Mouse (Mus musculus) CH12.LX (cell line): ENCODE data around the gene Urm1. TPM values are rescaled to one million over a fixed set of nuclear protein-coding genes. Genes with fewer than 3 reads are reported as not detected.

Source experiments
- DNase-seq: peaks from one replicate; pipeline ENCODE4 v3.0.0-alpha.2; 2013; ENCODE audit errors: extremely low read depth
- H3K27ac ChIP-seq: 2 replicates; pipeline ENCODE4 v1.5.1; 2012; ENCODE audit warnings: low read depth, mild to moderate bottlenecking, control low read depth, moderate library complexity; ENCODE audit not compliant: insufficient read depth
- H3K27me3 ChIP-seq: replicated peaks from 2 replicates; pipeline ENCODE3; 2012; ENCODE audit warnings: inconsistent platforms
- H3K36me3 ChIP-seq, 2 experiments: replicated peaks in 1 of 2; 2 replicates each; pipeline versions ENCODE3 to v1.6.1; 2012; ENCODE audit warnings: inconsistent platforms in 1 of 2, low read length in 1 of 2, mild to moderate bottlenecking in 1 of 2, mixed read lengths in 1 of 2, moderate library complexity in 1 of 2; ENCODE audit not compliant: control insufficient read depth in 1 of 2, insufficient read depth in 1 of 2
- H3K4me1 ChIP-seq, 2 experiments: 2 replicates each; pipeline ENCODE4 v1.6.1; 2012; ENCODE audit warnings: inconsistent platforms in 1 of 2, moderate library complexity in 1 of 2; ENCODE audit not compliant: insufficient read depth in 2 of 2, control insufficient read depth in 1 of 2
- H3K4me2 ChIP-seq: 2 replicates; pipeline ENCODE4 v1.6.1; 2012; ENCODE audit warnings: low read depth, mild to moderate bottlenecking, control low read depth; ENCODE audit not compliant: poor library complexity, insufficient read depth, severe bottlenecking
- H3K4me3 ChIP-seq, 3 experiments: fragments of 150-350 bp in 1 of 3; sonication (generic) in 1 of 3; replicated peaks in 1 of 3; 2 replicates each; pipeline versions ENCODE3 to v1.5.1; 2011 to 2012; ENCODE audit warnings: low read depth in 2 of 3, low read length in 2 of 3, mild to moderate bottlenecking in 2 of 3, moderate library complexity in 2 of 3, control low read depth in 1 of 3, improper control_type of control experiment in 1 of 3, inconsistent platforms in 1 of 3, mixed read lengths in 1 of 3; ENCODE audit not compliant: poor library complexity in 1 of 3
- H3K79me2 ChIP-seq: replicated peaks from 2 replicates; pipeline ENCODE4 v1.6.1; 2012; ENCODE audit warnings: mild to moderate bottlenecking, moderate library complexity; ENCODE audit not compliant: control insufficient read depth, poor library complexity, insufficient read depth, severe bottlenecking; ENCODE audit errors: extremely low read depth
- H3K9ac ChIP-seq: 2 replicates; pipeline ENCODE4 v1.6.1; 2012; ENCODE audit warnings: low read depth, mild to moderate bottlenecking, control low read depth, moderate library complexity; ENCODE audit not compliant: insufficient read depth
- H3K9me3 ChIP-seq: replicated peaks from 2 replicates; pipeline ENCODE3; 2012; ENCODE audit warnings: low read length, inconsistent platforms, mixed read lengths
- BHLHE40 ChIP-seq: IDR thresholded peaks from 2 replicates; pipeline ENCODE4 v1.6.1; 2011; ENCODE audit warnings: mild to moderate bottlenecking, low read depth, low read length, improper control_type of control experiment
- CHD1 ChIP-seq: IDR thresholded peaks from 2 replicates; pipeline ENCODE4 v1.6.1; 2012; ENCODE audit warnings: low read depth, low read length, improper control_type of control experiment, inconsistent platforms
- CHD2 ChIP-seq: IDR thresholded peaks from 2 replicates; pipeline ENCODE4 v1.6.1; 2011; ENCODE audit warnings: low read length, improper control_type of control experiment
- CTCF ChIP-seq, 2 experiments: IDR thresholded peaks in 1 of 2; conservative IDR thresholded peaks in 1 of 2; 2 replicates each; pipeline ENCODE4 v1.5.1; 2011 to 2012; ENCODE audit warnings: low read depth in 2 of 2, low read length in 2 of 2, improper control_type of control experiment in 1 of 2, inconsistent platforms in 1 of 2, mild to moderate bottlenecking in 1 of 2, moderate library complexity in 1 of 2
- E2F4 ChIP-seq: IDR thresholded peaks from 2 replicates; pipeline ENCODE4 v1.6.1; 2011; ENCODE audit warnings: low read depth, low read length, improper control_type of control experiment; ENCODE audit not compliant: insufficient replicate concordance
- EP300 ChIP-seq: IDR thresholded peaks from 2 replicates; pipeline ENCODE4 v1.6.1; 2011; ENCODE audit warnings: low read length, improper control_type of control experiment
- ETS1 ChIP-seq: conservative IDR thresholded peaks from 2 replicates; pipeline ENCODE4 v1.6.1; 2012; ENCODE audit warnings: low read depth, mild to moderate bottlenecking, inconsistent platforms, low read length, improper control_type of control experiment, moderate library complexity
- HCFC1 ChIP-seq: IDR thresholded peaks from 2 replicates; pipeline ENCODE4 v1.6.1; 2012; ENCODE audit warnings: low read depth, mild to moderate bottlenecking, inconsistent platforms, low read length, improper control_type of control experiment
- IRF4 ChIP-seq: IDR thresholded peaks from 2 replicates; pipeline ENCODE4 v1.6.1; 2014; ENCODE audit warnings: low read depth, mild to moderate bottlenecking, inconsistent platforms, low read length, improper control_type of control experiment
- JUN ChIP-seq: IDR thresholded peaks from 2 replicates; pipeline ENCODE4 v1.6.1; 2011; ENCODE audit warnings: low read depth, mild to moderate bottlenecking, low read length, improper control_type of control experiment, moderate library complexity; ENCODE audit not compliant: insufficient read depth
- KAT2A ChIP-seq: IDR thresholded peaks from 2 replicates; pipeline ENCODE4 v1.6.1; 2012; ENCODE audit warnings: low read length, improper control_type of control experiment, inconsistent platforms; ENCODE audit not compliant: insufficient replicate concordance
- MAFK ChIP-seq: IDR thresholded peaks from 2 replicates; pipeline ENCODE4 v1.6.1; 2011; ENCODE audit warnings: low read length, improper control_type of control experiment; ENCODE audit not compliant: insufficient replicate concordance
- MAX ChIP-seq: IDR thresholded peaks from 2 replicates; pipeline ENCODE4 v1.6.1; 2011; ENCODE audit warnings: low read length, improper control_type of control experiment
- MAZ ChIP-seq: IDR thresholded peaks from 2 replicates; pipeline ENCODE4 v1.6.1; 2012; ENCODE audit warnings: low read depth, mild to moderate bottlenecking, inconsistent platforms, low read length, improper control_type of control experiment, moderate library complexity
- MEF2A ChIP-seq: IDR thresholded peaks from 2 replicates; pipeline ENCODE4 v1.6.1; 2014; ENCODE audit warnings: low read depth, mild to moderate bottlenecking, inconsistent platforms, low read length, improper control_type of control experiment, borderline replicate concordance
- MXI1 ChIP-seq: IDR thresholded peaks from 2 replicates; pipeline ENCODE4 v1.6.1; 2011; ENCODE audit warnings: mild to moderate bottlenecking, low read depth, low read length, improper control_type of control experiment
- MYC ChIP-seq: IDR thresholded peaks from 2 replicates; pipeline ENCODE4 v1.6.1; 2011; ENCODE audit warnings: low read depth, mild to moderate bottlenecking, improper control_type of control experiment, low read length
- NELFE ChIP-seq: IDR thresholded peaks from 2 replicates; pipeline ENCODE4 v1.6.1; 2011; ENCODE audit warnings: low read depth, low read length, improper control_type of control experiment
- NRF1 ChIP-seq: IDR thresholded peaks from 2 replicates; pipeline ENCODE4 v1.6.1; 2014; ENCODE audit warnings: low read depth, mild to moderate bottlenecking, inconsistent platforms, low read length, improper control_type of control experiment, moderate library complexity
- PAX5 ChIP-seq: IDR thresholded peaks from 2 replicates; pipeline ENCODE4 v1.6.1; 2012; ENCODE audit warnings: low read length, inconsistent platforms, mixed read lengths
- POLR2A ChIP-seq: IDR thresholded peaks from 2 replicates; pipeline ENCODE4 v1.6.1; 2011; ENCODE audit warnings: low read depth, mild to moderate bottlenecking, improper control_type of control experiment, low read length
- POLR2AphosphoS2 ChIP-seq: IDR thresholded peaks from 2 replicates; pipeline ENCODE4 v1.6.1; 2011; ENCODE audit warnings: low read depth, low read length, improper control_type of control experiment
- RAD21 ChIP-seq: IDR thresholded peaks from 2 replicates; pipeline ENCODE4 v1.6.1; 2011; ENCODE audit warnings: low read depth, mild to moderate bottlenecking, low read length, improper control_type of control experiment, moderate library complexity
- SMC3 ChIP-seq: IDR thresholded peaks from 2 replicates; pipeline ENCODE4 v1.6.1; 2011; ENCODE audit warnings: low read depth, low read length, improper control_type of control experiment
- TBP ChIP-seq: conservative IDR thresholded peaks from 2 replicates; pipeline ENCODE4 v1.6.1; 2011; ENCODE audit warnings: low read depth, low read length, improper control_type of control experiment
- TCF12 ChIP-seq: IDR thresholded peaks from 2 replicates; pipeline ENCODE4 v1.6.1; 2014; ENCODE audit warnings: low read depth, mild to moderate bottlenecking, inconsistent platforms, low read length, improper control_type of control experiment
- UBTF ChIP-seq: IDR thresholded peaks from 2 replicates; pipeline ENCODE4 v1.6.1; 2012; ENCODE audit warnings: low read depth, mild to moderate bottlenecking, inconsistent platforms, low read length, improper control_type of control experiment, moderate library complexity
- USF1 ChIP-seq: IDR thresholded peaks from 2 replicates; pipeline ENCODE4 v1.6.1; 2014; ENCODE audit warnings: low read depth, mild to moderate bottlenecking, inconsistent platforms, low read length, improper control_type of control experiment
- ZC3H11A ChIP-seq: IDR thresholded peaks from 2 replicates; pipeline ENCODE4 v1.6.1; 2012; ENCODE audit warnings: low read depth, mild to moderate bottlenecking, inconsistent platforms, low read length, improper control_type of control experiment
- ZKSCAN1 ChIP-seq: IDR thresholded peaks from 2 replicates; pipeline ENCODE4 v1.6.1; 2012; ENCODE audit warnings: low read depth, inconsistent platforms, low read length, improper control_type of control experiment, borderline replicate concordance
- ZMIZ1 ChIP-seq: IDR thresholded peaks from 2 replicates; pipeline ENCODE4 v1.6.1; 2012; ENCODE audit warnings: low read depth, mild to moderate bottlenecking, inconsistent platforms, low read length, improper control_type of control experiment
- ZNF384 ChIP-seq: IDR thresholded peaks from 2 replicates; pipeline ENCODE4 v1.6.1; 2012; ENCODE audit warnings: low read depth, low read length, improper control_type of control experiment, inconsistent platforms
- dilution Hi-C: fragments of 300-500 bp; cut with MboI; formaldehyde crosslinking; loops from 2 replicates; pipeline ENCODE4 v1.14.3; 2020; ENCODE audit warnings: low sequenced_read_pairs; ENCODE audit not compliant: extremely low pct_unique_long_range_greater_than_20kb, extremely low pct_ligation_motif_present
- in situ Hi-C: fragments of 300-500 bp; cut with MboI; formaldehyde crosslinking; loops from 3 replicates; pipeline ENCODE4 v1.14.3; 2019; ENCODE audit warnings: low sequenced_read_pairs, low pct_ligation_motif_present, low pct_unique_long_range_greater_than_20kb, mixed read lengths
- polyA plus RNA-seq: library from polyadenylated mRNA; unstranded; fragments of >175 nt; gene quantifications from 2 replicates; pipeline ENCODE4 v1.2.1, GENCODE M21; 2012; ENCODE audit warnings: low read depth; ENCODE audit not compliant: insufficient read length
- total RNA-seq, 2 experiments: library from RNA; depleted of rRNA; stranded (reverse); fragments of 300-350 nt in 1 of 2; fragments of >200 nt in 1 of 2; gene quantifications; 2 replicates each; pipeline ENCODE4 v1.2.3; 2012 to 2014

Urm1 gene
- total and polyA plus RNA-seq, 3 experiments, result 25.6 to 31.9 (median 29.2) TPM

DNA sequence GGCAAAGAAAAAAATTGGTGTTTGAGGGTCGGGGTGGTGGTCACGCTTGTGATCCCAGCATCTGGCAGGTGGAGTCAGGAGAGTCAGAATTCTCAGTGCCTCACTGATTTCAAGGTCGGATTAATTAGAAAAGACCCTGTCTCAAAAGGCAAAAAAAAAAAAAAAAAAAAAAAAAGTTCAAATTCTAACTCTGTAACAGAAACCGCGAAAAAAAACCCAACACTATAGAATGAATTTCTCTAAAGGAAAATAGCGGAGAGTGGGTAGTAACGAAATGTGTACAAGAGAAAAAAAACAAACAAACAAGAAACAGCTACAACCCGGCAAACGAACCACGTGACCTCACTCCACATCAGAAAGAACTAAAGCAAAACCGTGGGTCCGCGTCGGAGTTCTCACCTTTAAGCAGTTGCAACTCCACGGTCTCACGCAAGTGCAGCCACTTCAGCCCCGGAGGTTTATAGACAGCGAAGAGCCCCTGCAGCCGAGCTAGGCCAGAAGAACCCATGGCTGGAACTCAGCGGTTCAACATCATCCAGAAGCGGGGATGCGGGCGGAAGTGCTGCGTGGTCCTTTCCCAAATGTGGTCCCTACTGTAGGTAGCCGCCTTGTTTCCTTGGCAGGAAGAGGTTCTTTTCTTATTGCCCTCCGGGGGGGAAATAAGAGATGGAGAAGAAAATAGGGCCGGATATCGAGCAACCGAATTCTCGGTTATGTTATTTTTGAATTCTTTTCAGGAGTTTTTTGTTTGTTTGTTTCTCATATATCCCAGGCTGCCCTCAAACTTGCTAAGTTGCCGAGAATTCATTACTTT, 32.6 kb upstream of the Urm1 start, which contains the start of gene Coq4 (continued):
- TF ChIP-seq ZKSCAN1, result no peak
- 0 out of 2 replicates have a peak, but pooled peaks have one; percentile 25 for TF ChIP-seq MAZ
- peak; percentile 88 for TF ChIP-seq POLR2A
- TF ChIP-seq MAX, result peak; percentile 84; the same call in 1 of the 2 replicates
- peak; percentile 34; the same call in 1 of the 2 replicates for TF ChIP-seq ZMIZ1
- TF ChIP-seq ZC3H11A, result no peak
- no peak for TF ChIP-seq ETS1
- TF ChIP-seq MXI1, result peak; percentile 90
- peak; percentile 94 for TF ChIP-seq HCFC1
- peak; percentile 80; the same call in 1 of the 2 replicates for TF ChIP-seq TBP
- TF ChIP-seq CHD2, result no peak
- TF ChIP-seq RAD21, result no peak
- no peak; the same call in 1 of the 2 replicates for TF ChIP-seq CHD1
- no peak for TF ChIP-seq SMC3
- TF ChIP-seq JUN, result peak; percentile 13; the same call in 1 of the 2 replicates
- peak; percentile 63; the same call in 1 of the 2 replicates for TF ChIP-seq ZNF384
- peak; percentile 58 for TF ChIP-seq BHLHE40
- no peak for TF ChIP-seq UBTF
- TF ChIP-seq MEF2A, result no peak; the same call in 1 of the 2 replicates
- no peak for TF ChIP-seq MAFK
- TF ChIP-seq PAX5, result no peak

DNA sequence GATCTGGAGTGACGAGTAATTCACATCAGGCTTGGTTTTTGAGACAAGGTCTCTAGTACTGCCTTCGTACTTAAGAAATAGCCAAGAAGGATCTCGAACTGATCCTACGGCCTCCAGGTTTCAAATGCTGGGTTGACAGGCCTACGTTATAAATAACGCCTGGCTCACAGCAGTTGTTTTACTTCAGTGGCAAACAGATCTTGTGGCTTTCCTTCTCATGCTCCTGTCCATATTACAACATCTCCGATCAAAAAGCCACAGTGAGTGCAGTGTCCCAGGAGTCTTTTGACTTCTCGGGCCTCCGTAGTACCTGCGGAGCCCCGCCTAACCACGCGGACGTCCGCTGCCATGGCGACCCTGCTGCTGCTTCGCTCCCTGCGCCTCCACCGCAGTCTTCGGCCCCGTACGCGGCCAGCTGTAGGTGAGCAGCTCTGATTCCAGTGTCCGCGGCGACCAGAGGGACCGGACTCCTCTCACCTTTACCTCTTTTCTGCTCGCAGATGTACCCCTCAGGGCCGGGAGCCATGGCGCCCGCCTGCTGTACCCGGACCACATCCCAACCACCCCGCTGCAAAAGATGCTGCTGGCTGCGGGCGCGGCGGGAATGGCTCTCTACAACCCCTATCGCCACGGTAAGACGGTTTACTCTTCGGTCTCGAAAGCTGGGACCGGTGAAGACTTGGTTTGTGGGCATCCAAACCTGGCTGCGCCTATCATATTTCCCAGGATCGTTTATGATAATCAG, 31.8 kb upstream of the Urm1 start, which contains the start of gene Trub2:
Gene Trub2, minus strand, starts transcription at position 566 of the 745 bp plus-strand sequence.
- no peaks in the 10 kb centered on the region for H3K27me3 ChIP-seq
- peak; percentile 72 for DNase-seq
- H3K4me2 ChIP-seq, result peak within 1 kb of the TSS; percentile 97
- H3K36me3 ChIP-seq, result peaks cover 44 to 69% of the 10 kb centered on the region in 2 experiments
- H3K27ac ChIP-seq, result peak within 1 kb of the TSS; percentile 8; the same call in 1 of the 2 replicates
- H3K9me3 ChIP-seq, result peaks cover 3% of the 10 kb centered on the region
- H3K4me1 ChIP-seq, result peaks cover 4 to 18% of the 10 kb centered on the region in 2 experiments; a peak in 3 of 4 replicates
- H3K79me2 ChIP-seq, result peaks cover 16% of the 10 kb centered on the region
- peak within 1 kb of the TSS; percentile 87 for H3K9ac ChIP-seq
- H3K4me3 ChIP-seq, result peak within 1 kb of the TSS; percentile 80 to 97 (median 89)
- dilution Hi-C loops, result no loop called here
- in situ Hi-C loops, result no loop called here
- TF ChIP-seq ZNF384 (no peak), ZC3H11A (no peak), USF1 (peak; percentile 11; the same call in 1 of the 2 replicates), POLR2A (peak; percentile 44; the same call in 1 of the 2 replicates), ETS1 (no peak), BHLHE40 (no peak), NELFE (peak; percentile 41; the same call in 1 of the 2 replicates), RAD21 (no peak), CTCF (conservative IDR thresholded peaks at IDR 0.05 in 1 of 2, IDR thresholded peaks at IDR 0.05 in 1 of 2; ENCODE audit: low read depth in 2 of 2, low read length in 2 of 2) (no peak), MXI1 (peak; percentile 92), UBTF (no peak), KAT2A (no peak), POLR2AphosphoS2 (no peak), NRF1 (0 out of 2 replicates have a peak, but pooled peaks have one; percentile 35), CHD1 (no peak), MYC (peak; percentile 64; the same call in 1 of the 2 replicates), EP300 (no peak), HCFC1 (no peak), IRF4 (no peak), TCF12 (peak; percentile 65), E2F4 (no peak), ZKSCAN1 (no peak)
